Mouse (Mus musculus) hindbrain, embryonic 11.5 days (tissue): Measurements from ENCODE around the gene Dgki. TPM values are rescaled to one million over a fixed set of nuclear protein-coding genes. Genes with fewer than 3 reads are reported as not detected.

Experiments used
- polyA plus RNA-seq: library from polyadenylated mRNA; unstranded; fragments of >200 nt; fragmentation: Nextera tagmentation; extraction: Ambion mirVana; gene quantifications from 2 replicates; pipeline ENCODE4 v1.2.1, GENCODE M21; 2014

Gene Dgki
- polyA plus RNA-seq, 1 experiment from 2014 or later, result 2.6 TPM

Other genes with a start within 250 kb of the Dgki start
- gene Creb3l2, start 142.0 kb upstream of the Dgki start, polyA plus RNA-seq, result 7.6 and 10.4 TPM in 2 replicates
- not detected in 2 replicates for gene Akr1d1, start 230.0 kb upstream of the Dgki start, polyA plus RNA-seq